Mouse (Mus musculus): ENCODE results near the gene Msln. TPM values are rescaled to one million over a fixed set of nuclear protein-coding genes. Genes with fewer than 3 reads are reported as not detected.

Msln gene
- polyA plus RNA-seq, 1 experiment from 2014 or later, result 0.42 TPM

GRCm38 (mm10) chr17:25757691-25758090, 3.5 kb upstream of the Msln start:
- Histone ChIP-seq H3K27me3 (ENCODE audit: control insufficient read depth, insufficient read depth, low read length) (no peaks in the 10 kb centered on the region), H3K36me3 (ENCODE audit: control insufficient read depth, insufficient read depth, low read length) (no peaks in the 10 kb centered on the region), H3K9me3 (ENCODE audit: control insufficient read depth, low read length) (no peaks in the 10 kb centered on the region), H3K4me1 (ENCODE audit: control insufficient read depth, insufficient read depth, low read length) (no peaks in the 10 kb centered on the region), H3K9ac (ENCODE audit: low read length) (no peak overlapping the region), H3K4me2 (ENCODE audit: low read depth) (no peak overlapping the region), H3K27ac (ENCODE audit: low read depth, low read length) (no peak overlapping the region), H3K4me3 (ENCODE audit: low read depth, low read length) (no peak overlapping the region)
- 77% methylated on average over 3 of the region's 3 CpGs for WGBS
- ATAC-seq (ENCODE audit: insufficient read depth, low FRiP score, low TSS enrichment) (no peak), DNase-seq (ENCODE audit: low spot score) (no peak)

GRCm38 (mm10) chr17:25756378-25757242, 2.4 kb upstream of the Msln start:
- Histone ChIP-seq H3K27me3 (ENCODE audit: control insufficient read depth, insufficient read depth, low read length) (no peaks in the 10 kb centered on the region), H3K36me3 (ENCODE audit: control insufficient read depth, insufficient read depth, low read length) (no peaks in the 10 kb centered on the region), H3K4me3 (ENCODE audit: low read depth, low read length) (no peak overlapping the region), H3K27ac (ENCODE audit: low read depth, low read length) (no peak overlapping the region), H3K9ac (ENCODE audit: low read length) (no peak overlapping the region), H3K4me2 (ENCODE audit: low read depth) (no peak overlapping the region), H3K9me3 (ENCODE audit: control insufficient read depth, low read length) (no peaks in the 10 kb centered on the region), H3K4me1 (ENCODE audit: control insufficient read depth, insufficient read depth, low read length) (no peaks in the 10 kb centered on the region)
- ATAC-seq (ENCODE audit: insufficient read depth, low FRiP score, low TSS enrichment) (no peak), DNase-seq (ENCODE audit: low spot score) (no peak)
- WGBS, result 87% methylated on average over 9 of the region's 9 CpGs

GRCm38 (mm10) chr17:25755627-25756377, 1.6 kb upstream of the Msln start:
- Histone ChIP-seq H3K27me3 (ENCODE audit: control insufficient read depth, insufficient read depth, low read length) (no peaks in the 10 kb centered on the region), H3K27ac (ENCODE audit: low read depth, low read length) (no peak overlapping the region), H3K4me3 (ENCODE audit: low read depth, low read length) (no peak overlapping the region), H3K9ac (ENCODE audit: low read length) (no peak overlapping the region), H3K4me2 (ENCODE audit: low read depth) (no peak overlapping the region), H3K36me3 (ENCODE audit: control insufficient read depth, insufficient read depth, low read length) (no peaks in the 10 kb centered on the region), H3K4me1 (ENCODE audit: control insufficient read depth, insufficient read depth, low read length) (no peaks in the 10 kb centered on the region), H3K9me3 (ENCODE audit: control insufficient read depth, low read length) (no peaks in the 10 kb centered on the region)
- ATAC-seq (ENCODE audit: insufficient read depth, low FRiP score, low TSS enrichment), result no peak
- WGBS, result 56% methylated on average over 4 of the region's 4 CpGs
- no peak for DNase-seq (ENCODE audit: low spot score)

GRCm38 (mm10) chr17:25755086-25755485, 908 bp upstream of the Msln start:
- WGBS, result 75% methylated on average over 4 of the region's 4 CpGs
- no peak for DNase-seq (ENCODE audit: low spot score)
- no peak for ATAC-seq (ENCODE audit: insufficient read depth, low FRiP score, low TSS enrichment)
- Histone ChIP-seq H3K27me3 (ENCODE audit: control insufficient read depth, insufficient read depth, low read length) (no peaks in the 10 kb centered on the region), H3K4me2 (ENCODE audit: low read depth) (no peak overlapping the region), H3K27ac (ENCODE audit: low read depth, low read length) (no peak overlapping the region), H3K9ac (ENCODE audit: low read length) (no peak overlapping the region), H3K9me3 (ENCODE audit: control insufficient read depth, low read length) (no peaks in the 10 kb centered on the region), H3K36me3 (ENCODE audit: control insufficient read depth, insufficient read depth, low read length) (no peaks in the 10 kb centered on the region), H3K4me1 (ENCODE audit: control insufficient read depth, insufficient read depth, low read length) (no peaks in the 10 kb centered on the region), H3K4me3 (ENCODE audit: low read depth, low read length) (no peak overlapping the region)

GRCm38 (mm10) chr17:25751446-25751845, 2.7 kb downstream of the Msln start:
- no peak overlapping the region for H3K9ac ChIP-seq (ENCODE audit: low read length)

GRCm38 (mm10) chr17:25749314-25749713, 4.9 kb downstream of the Msln start:
- ATAC-seq (ENCODE audit: insufficient read depth, low FRiP score, low TSS enrichment) (no peak), DNase-seq (ENCODE audit: low spot score) (no peak)
- H3K9ac ChIP-seq (ENCODE audit: low read length), result no peak overlapping the region
- no peak overlapping the region for H3K4me2 ChIP-seq (ENCODE audit: low read depth)
- no peaks in the 10 kb centered on the region for H3K27me3 ChIP-seq (ENCODE audit: control insufficient read depth, insufficient read depth, low read length)
- WGBS, result 85% methylated on average over 6 of the region's 6 CpGs
- no peak overlapping the region for H3K27ac ChIP-seq (ENCODE audit: low read depth, low read length)
- no peaks in the 10 kb centered on the region for H3K36me3 ChIP-seq (ENCODE audit: control insufficient read depth, insufficient read depth, low read length)
- H3K9me3 ChIP-seq (ENCODE audit: control insufficient read depth, low read length), result no peaks in the 10 kb centered on the region
- H3K4me1 ChIP-seq (ENCODE audit: control insufficient read depth, insufficient read depth, low read length), result no peaks in the 10 kb centered on the region
- no peak overlapping the region for H3K4me3 ChIP-seq (ENCODE audit: low read depth, low read length)

More at GRCm38 (mm10) chr17:25751446-25751845, 2.7 kb downstream of the Msln start:
- ATAC-seq (ENCODE audit: insufficient read depth, low FRiP score, low TSS enrichment), result no peak
- Histone ChIP-seq H3K4me3 (ENCODE audit: low read depth, low read length) (no peak overlapping the region), H3K27me3 (ENCODE audit: control insufficient read depth, insufficient read depth, low read length) (no peaks in the 10 kb centered on the region), H3K4me1 (ENCODE audit: control insufficient read depth, insufficient read depth, low read length) (no peaks in the 10 kb centered on the region), H3K9me3 (ENCODE audit: control insufficient read depth, low read length) (no peaks in the 10 kb centered on the region), H3K36me3 (ENCODE audit: control insufficient read depth, insufficient read depth, low read length) (no peaks in the 10 kb centered on the region), H3K4me2 (ENCODE audit: low read depth) (no peak overlapping the region), H3K27ac (ENCODE audit: low read depth, low read length) (no peak overlapping the region)
- DNase-seq (ENCODE audit: low spot score), result no peak
- WGBS, result 71% methylated on average over 5 of the region's 5 CpGs

GRCm38 (mm10) chr17:25748238-25748637, 5.9 kb downstream of the Msln start:
- no peaks in the 10 kb centered on the region for H3K27me3 ChIP-seq (ENCODE audit: control insufficient read depth, insufficient read depth, low read length)
- no peak overlapping the region for H3K9ac ChIP-seq (ENCODE audit: low read length)
- no peak overlapping the region for H3K27ac ChIP-seq (ENCODE audit: low read depth, low read length)
- DNase-seq (ENCODE audit: low spot score) (no peak), ATAC-seq (ENCODE audit: insufficient read depth, low FRiP score, low TSS enrichment) (no peak)
- H3K9me3 ChIP-seq (ENCODE audit: control insufficient read depth, low read length), result no peaks in the 10 kb centered on the region
- no peak overlapping the region for H3K4me2 ChIP-seq (ENCODE audit: low read depth)
- H3K4me1 ChIP-seq (ENCODE audit: control insufficient read depth, insufficient read depth, low read length), result no peaks in the 10 kb centered on the region
- H3K36me3 ChIP-seq (ENCODE audit: control insufficient read depth, insufficient read depth, low read length), result no peaks in the 10 kb centered on the region
- WGBS, result 90% methylated on average over 4 of the region's 4 CpGs
- H3K4me3 ChIP-seq (ENCODE audit: low read depth, low read length), result no peak overlapping the region

GRCm38 (mm10) chr17:25744311-25744710, 9.9 kb downstream of the Msln start:
- no peaks in the 10 kb centered on the region for H3K9me3 ChIP-seq (ENCODE audit: control insufficient read depth, low read length)
- H3K4me1 ChIP-seq (ENCODE audit: control insufficient read depth, insufficient read depth, low read length), result no peaks in the 10 kb centered on the region
- H3K27me3 ChIP-seq (ENCODE audit: control insufficient read depth, insufficient read depth, low read length), result no peaks in the 10 kb centered on the region
- no peaks in the 10 kb centered on the region for H3K36me3 ChIP-seq (ENCODE audit: control insufficient read depth, insufficient read depth, low read length)
- WGBS, result 82% methylated on average over 10 of the region's 10 CpGs
- no peak overlapping the region for H3K27ac ChIP-seq (ENCODE audit: low read depth, low read length)
- no peak overlapping the region for H3K4me3 ChIP-seq (ENCODE audit: low read depth, low read length)
- ATAC-seq (ENCODE audit: insufficient read depth, low FRiP score, low TSS enrichment) (no peak), DNase-seq (ENCODE audit: low spot score) (no peak)
- H3K4me2 ChIP-seq (ENCODE audit: low read depth), result no peak overlapping the region
- H3K9ac ChIP-seq (ENCODE audit: low read length), result no peak overlapping the region

Measured in neural tube, embryonic 11.5 days (tissue).